ENCODE assay signal across 8 mouse cellular contexts in genomic region chr14:19041984-19042760, GRCm38 (mm10).
DNase-seq lines count a peak whose midpoint lies in the region; ATAC-seq lines count a peak whose summit lies in the region.

No protein-coding gene starts in this region.

- DNase-seq in T-cell, adult 2 months (ENCODE audit: low spot score): peak; percentile 10
- peak; percentile 18 for DNase-seq in c-Kit-positive CD71-negative TER-119-negative erythroid progenitor cells, embryonic 14.5 days (ENCODE audit: low read depth)
- DNase-seq in layer of hippocampus, postnatal 25 days (ENCODE audit: extremely low spot score in 1 of 2, low spot score in 1 of 2): peak; percentile 60 to 68
- peak; percentile 56 for DNase-seq in lung, postnatal 10 days
- peak; percentile 54 for DNase-seq in right cerebral cortex, adult 18-20 months

- peaks cover 7% of the 10 kb centered on the region for H3K4me1 ChIP-seq in forebrain, embryonic 12.5 days

- WGBS in forebrain, embryonic 12.5 days: 1% methylated on average over 49 of the region's 49 CpGs

- no peaks in the 10 kb centered on the region for H3K36me3 ChIP-seq in forebrain, embryonic 12.5 days (replicated peaks)

- no peaks in the 10 kb centered on the region for H3K27me3 ChIP-seq in forebrain, embryonic 12.5 days

- H3K27ac ChIP-seq in forebrain, embryonic 12.5 days: no peak overlapping the region

- peak overlapping the region; percentile 45 for H3K4me3 ChIP-seq in forebrain, embryonic 12.5 days (replicated peaks)

- peak overlapping the region; percentile 46; the same call in 1 of the 2 replicates for H3K9ac ChIP-seq in forebrain, embryonic 12.5 days

- no peaks in the 10 kb centered on the region for H3K9me3 ChIP-seq in forebrain, embryonic 12.5 days

- peak overlapping the region; percentile 82 for H3K4me2 ChIP-seq in forebrain, embryonic 12.5 days

- ATAC-seq in forebrain, embryonic 12.5 days (ENCODE audit: low FRiP score): peak; percentile 92
- peak; percentile 51 to 67 for ATAC-seq in hematopoietic stem cell, adult 5-6 weeks (replicated peaks in 1 of 2; ENCODE audit: insufficient read depth in 1 of 2, low FRiP score in 2 of 2, low TSS enrichment in 1 of 2, low read depth in 1 of 2, poor library complexity in 2 of 2, severe bottlenecking in 2 of 2)
- no peak for ATAC-seq in erythroid progenitor cell, adult 5-6 weeks (replicated peaks; ENCODE audit: low FRiP score, poor library complexity, severe bottlenecking)

Comparison
In these comparisons a context has a peak if more than half of its experiments do, and no peak if none do; other contexts are left out.
1. DNase-seq: peak in every context shown above with its lines; median percentile 64 in layer of hippocampus, postnatal 25 days; 56 in lung, postnatal 10 days; 54 in right cerebral cortex, adult 18-20 months; 18 in c-Kit-positive CD71-negative TER-119-negative erythroid progenitor cells, embryonic 14.5 days; 10 in T-cell, adult 2 months.